Mouse (Mus musculus) intestine, embryonic 16.5 days (tissue): Measurements from ENCODE around the gene Ms4a6c. TPM values are rescaled to one million over a fixed set of nuclear protein-coding genes. Genes with fewer than 3 reads are reported as not detected.
"Not testable (repeated sequence)": the region's sequence is repeated elsewhere in the genome, so short reads cannot be mapped to it uniquely, and the experiment has no call there.

Experiments used
- ATAC-seq: fragments of 200-750 bp; cut with Nextera tagmentation; 2 replicates; pipeline ENCODE4 v1.8.0; 2017; ENCODE audit warnings: moderate TSS enrichment, moderate library complexity
- H3K27ac ChIP-seq: fragments of 300-500 bp; sonication (generic); 2 replicates; pipeline ENCODE4 v1.5.1; 2014; ENCODE audit warnings: mild to moderate bottlenecking, low read length
- H3K27me3 ChIP-seq: fragments of 300-500 bp; sonication (generic); replicated peaks from 2 replicates; pipeline ENCODE4 v1.6.1; 2014; ENCODE audit warnings: low read length, control low read depth, mixed read lengths; ENCODE audit not compliant: control insufficient read depth, insufficient read depth
- H3K36me3 ChIP-seq: fragments of 300-500 bp; sonication (generic); 2 replicates; pipeline ENCODE4 v1.6.1; 2014; ENCODE audit warnings: low read length, control low read depth; ENCODE audit not compliant: control insufficient read depth, insufficient read depth
- H3K4me1 ChIP-seq: fragments of 300-500 bp; sonication (generic); 2 replicates; pipeline ENCODE4 v1.6.1; 2014; ENCODE audit warnings: low read length, control low read depth, mixed read lengths; ENCODE audit not compliant: control insufficient read depth, insufficient read depth
- H3K4me2 ChIP-seq: fragments of 300-500 bp; sonication (generic); 2 replicates; pipeline ENCODE4 v1.6.1; 2014; ENCODE audit warnings: low read depth, low read length, control low read depth
- H3K4me3 ChIP-seq: fragments of 300-500 bp; sonication (generic); 2 replicates; pipeline ENCODE4 v1.5.1; 2014; ENCODE audit warnings: mild to moderate bottlenecking, low read length
- H3K9ac ChIP-seq: fragments of 300-500 bp; sonication (generic); 2 replicates; pipeline ENCODE4 v1.6.1; 2014; ENCODE audit warnings: low read depth, low read length
- H3K9me3 ChIP-seq: fragments of 300-500 bp; sonication (generic); 2 replicates; pipeline ENCODE4 v1.6.1; 2016; ENCODE audit warnings: low read length, control low read depth; ENCODE audit not compliant: control insufficient read depth
- WGBS: fragments of 180-500 bp; shearing (Covaris S2); extraction: QIAGEN DNeasy Blood & Tissue Kit; methylation state at CpG from one replicate; pipeline ENCODE4 v1.1.7; 2014; 5-methylcytosine and 5-hydroxymethylcytosine counted together
- polyA plus RNA-seq: library from polyadenylated mRNA; unstranded; fragments of >200 nt; fragmentation: Nextera tagmentation; extraction: Ambion mirVana; gene quantifications from 2 replicates; pipeline ENCODE4 v1.2.1, GENCODE M21; 2015

Ms4a6c gene
- polyA plus RNA-seq, result 9.5 and 10.3 TPM in 2 replicates

DNA sequence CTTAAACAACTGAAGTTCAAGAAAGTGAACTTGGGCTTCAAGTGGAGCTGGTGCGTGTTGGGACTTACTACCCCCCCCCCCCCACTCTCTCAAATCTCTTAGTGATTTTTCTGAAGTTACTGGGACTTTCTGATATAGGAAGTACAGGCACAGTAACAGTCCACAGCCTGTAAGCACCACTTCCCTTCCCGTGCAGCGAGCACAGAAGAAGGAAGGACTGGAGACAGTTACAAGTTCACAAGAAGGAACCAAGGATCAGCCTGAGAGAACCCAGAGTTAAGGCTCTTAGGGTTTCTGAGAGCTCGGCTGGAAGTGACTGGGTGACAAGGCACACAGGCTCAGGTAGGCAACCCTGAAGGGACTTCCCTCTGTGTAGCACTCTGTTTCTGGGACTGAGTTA lies at the start of gene Ms4a6c:
Gene Ms4a6c (plus strand): TSS at position 152 of the 400 bp plus-strand sequence.
- not testable (repeated sequence) for H3K4me1 ChIP-seq, H3K9ac ChIP-seq, ATAC-seq, H3K36me3 ChIP-seq, H3K4me3 ChIP-seq, H3K4me2 ChIP-seq, H3K9me3 ChIP-seq, H3K27me3 ChIP-seq, H3K27ac ChIP-seq
- WGBS, result 85% methylated on average over 4 of the region's 4 CpGs

DNA sequence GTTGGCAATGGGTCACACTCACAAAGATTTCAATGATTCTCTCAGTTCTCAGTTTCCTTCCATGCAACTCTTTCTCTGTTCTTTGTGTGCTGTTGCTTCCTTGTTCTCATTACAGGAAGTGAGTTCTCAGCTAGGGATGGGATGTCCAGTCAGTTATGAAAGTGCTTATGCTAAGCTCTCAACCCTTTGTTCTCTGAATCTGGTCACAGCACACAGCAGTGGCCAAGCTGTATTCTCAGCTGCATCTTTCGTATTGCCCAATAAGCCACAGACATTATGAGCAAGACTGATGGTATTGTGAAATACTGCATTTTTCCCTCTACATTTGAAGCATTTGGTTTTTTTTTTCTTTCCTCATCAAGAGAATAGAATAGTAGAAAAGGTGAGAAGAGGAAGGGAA lies 38.0 kb upstream of the Ms4a6c start:
- H3K27me3 ChIP-seq, H3K4me1 ChIP-seq, ATAC-seq, H3K4me3 ChIP-seq, H3K9ac ChIP-seq, H3K9me3 ChIP-seq, H3K36me3 ChIP-seq, H3K27ac ChIP-seq, H3K4me2 ChIP-seq: not testable (repeated sequence)
- WGBS, result 78% methylated on average over 1 of the region's 1 CpGs

DNA sequence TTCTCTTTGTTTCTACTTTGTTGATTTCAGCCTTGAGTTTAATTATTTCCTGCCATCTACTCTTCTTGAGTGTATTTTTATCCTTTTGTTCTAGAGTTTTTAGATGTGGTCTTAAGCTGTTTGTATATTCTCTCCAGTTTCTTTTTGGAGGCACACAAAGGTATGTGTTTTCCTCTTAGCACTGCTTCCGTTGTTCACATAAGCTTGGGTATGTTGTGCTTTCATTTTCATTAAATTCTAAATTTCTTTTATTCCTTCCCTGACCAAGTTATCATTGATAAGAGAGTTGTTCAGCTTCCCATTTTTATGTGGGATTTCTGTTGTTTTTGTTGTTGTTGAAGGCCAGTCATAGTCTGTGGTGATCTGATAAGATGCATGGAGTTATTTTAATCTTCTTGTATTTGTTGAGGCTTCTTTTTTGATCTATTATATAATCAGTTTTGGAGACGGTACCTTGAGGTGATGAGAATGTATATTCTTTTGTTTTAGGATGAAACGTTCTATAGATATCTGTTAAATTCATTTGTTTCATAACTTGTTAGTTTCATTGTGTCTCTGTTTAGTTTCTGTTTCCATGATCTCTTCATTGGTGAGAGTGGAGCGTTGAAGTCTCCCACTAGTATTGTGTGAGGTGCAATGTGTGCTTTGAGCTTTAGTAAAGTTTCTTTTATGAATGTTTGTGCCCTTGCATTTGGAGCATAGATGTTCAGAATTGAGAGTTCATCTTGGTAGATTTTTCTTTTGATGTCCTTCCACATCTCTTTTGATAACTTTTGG lies 33.9 kb upstream of the Ms4a6c start:
- Histone ChIP-seq H3K27ac (no peak overlapping the region), H3K36me3 (no peaks in the 10 kb centered on the region), H3K9ac (no peak overlapping the region), H3K9me3 (no peaks in the 10 kb centered on the region), H3K4me2 (no peak overlapping the region), H3K27me3 (no peaks in the 10 kb centered on the region), H3K4me3 (no peak overlapping the region), H3K4me1 (no peaks in the 10 kb centered on the region)
- 81% methylated on average over 4 of the region's 4 CpGs for WGBS
- no peak for ATAC-seq

DNA sequence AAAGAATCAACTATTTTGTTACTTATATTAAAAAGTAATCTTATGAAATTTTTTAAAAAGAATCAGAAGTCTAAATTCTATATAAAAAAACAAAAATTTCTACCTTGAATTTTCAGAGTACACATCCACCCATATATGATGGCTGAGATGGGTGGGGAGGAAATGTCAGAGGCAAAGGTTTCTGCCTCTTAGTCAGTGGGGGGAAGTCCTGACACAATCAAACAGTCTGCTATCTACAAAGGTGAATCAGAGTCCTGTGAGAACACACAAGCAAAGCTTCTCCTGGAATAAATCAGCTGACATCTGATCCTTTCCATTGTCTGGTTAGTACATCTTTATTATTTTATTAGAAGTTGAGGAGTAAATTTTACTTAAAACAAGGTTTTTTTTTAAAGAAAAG lies 25.8 kb upstream of the Ms4a6c start, which contains the start of gene Ms4a4b:
Gene Ms4a4b (plus strand): TSS at position 216 of the 400 bp plus-strand sequence.
- H3K36me3 ChIP-seq, result no peaks in the 10 kb centered on the region
- no peak within 1 kb of the TSS for H3K4me3 ChIP-seq
- H3K27me3 ChIP-seq, result no peaks in the 10 kb centered on the region
- H3K4me2 ChIP-seq, result no peak within 1 kb of the TSS
- H3K4me1 ChIP-seq, result no peaks in the 10 kb centered on the region
- no peaks in the 10 kb centered on the region for H3K9me3 ChIP-seq
- no peak for ATAC-seq
- H3K9ac ChIP-seq, result no peak within 1 kb of the TSS
- H3K27ac ChIP-seq, result no peak within 1 kb of the TSS

DNA sequence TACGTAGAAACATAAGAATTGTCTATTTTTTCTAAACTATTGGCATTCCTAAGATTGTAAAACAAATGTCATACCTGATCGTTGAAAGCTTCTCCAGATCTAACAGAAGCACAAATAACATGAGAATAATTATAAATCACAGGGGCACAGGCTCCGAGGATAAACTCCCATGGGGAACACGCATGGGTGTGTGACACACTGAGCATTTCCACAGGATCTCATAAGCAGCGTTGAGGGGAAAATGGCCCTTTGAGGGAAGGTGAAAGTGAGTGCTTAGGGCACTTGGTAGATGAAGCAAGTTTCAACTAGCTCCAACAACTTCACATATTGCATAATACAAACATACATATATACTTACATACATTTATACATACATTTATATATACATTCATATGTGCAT lies 25.2 kb upstream of the Ms4a6c start:
- Histone ChIP-seq H3K9ac (no peak overlapping the region), H3K27me3 (no peaks in the 10 kb centered on the region), H3K4me2 (no peak overlapping the region), H3K9me3 (no peaks in the 10 kb centered on the region), H3K36me3 (no peaks in the 10 kb centered on the region), H3K4me1 (no peaks in the 10 kb centered on the region), H3K4me3 (no peak overlapping the region), H3K27ac (no peak overlapping the region)
- ATAC-seq, result no peak
- 76% methylated on average over 5 of the region's 5 CpGs for WGBS

DNA sequence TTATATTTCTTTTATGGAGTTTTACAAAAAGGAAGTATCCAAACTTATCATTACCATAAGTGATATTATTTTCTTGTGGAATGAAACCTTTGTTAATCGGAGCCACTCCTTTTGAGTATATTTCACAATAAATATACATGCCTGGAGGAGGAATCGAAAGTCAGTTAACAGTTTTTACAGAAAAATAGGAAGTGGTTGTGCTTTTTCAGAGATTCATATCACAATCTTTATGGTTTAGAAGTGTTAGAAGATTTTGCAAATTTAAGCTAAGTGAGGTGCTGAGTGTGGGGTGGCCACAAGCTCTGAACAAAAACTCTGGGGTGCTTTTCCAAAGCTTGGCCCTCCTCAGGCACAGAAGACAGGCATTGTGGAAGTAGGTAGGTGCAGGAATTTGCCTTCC lies 21.9 kb upstream of the Ms4a6c start:
- WGBS, result 89% methylated on average over 2 of the region's 2 CpGs
- H3K4me1 ChIP-seq, result no peaks in the 10 kb centered on the region
- H3K4me3 ChIP-seq, result no peak overlapping the region
- no peaks in the 10 kb centered on the region for H3K27me3 ChIP-seq
- no peak overlapping the region for H3K27ac ChIP-seq
- H3K36me3 ChIP-seq, result no peaks in the 10 kb centered on the region
- no peak for ATAC-seq
- H3K4me2 ChIP-seq, result no peak overlapping the region
- H3K9me3 ChIP-seq, result no peaks in the 10 kb centered on the region
- H3K9ac ChIP-seq, result no peak overlapping the region

DNA sequence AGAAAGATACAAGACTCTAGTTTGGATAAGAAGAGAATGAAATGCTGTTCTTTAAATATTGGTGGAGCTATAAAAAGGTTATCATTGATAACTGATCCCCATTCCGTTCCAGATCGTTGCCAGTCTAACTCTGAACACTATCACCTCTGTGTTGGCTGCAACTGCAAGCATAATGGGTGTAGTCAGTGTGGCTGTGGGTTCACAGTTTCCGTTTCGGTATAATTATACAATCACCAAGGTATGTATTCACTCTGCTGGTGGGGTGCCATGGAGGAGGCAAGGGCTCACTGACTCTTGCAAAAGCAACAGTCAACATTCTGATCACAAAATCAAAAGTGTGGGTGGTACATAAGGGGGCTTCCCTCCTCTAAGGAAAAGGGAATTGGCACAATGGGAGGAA lies 10.1 kb upstream of the Ms4a6c start:
- H3K9me3 ChIP-seq, H3K9ac ChIP-seq, ATAC-seq, H3K27ac ChIP-seq, H3K4me1 ChIP-seq, H3K27me3 ChIP-seq, H3K4me3 ChIP-seq, H3K36me3 ChIP-seq, H3K4me2 ChIP-seq: not testable (repeated sequence)
- 73% methylated on average over 3 of the region's 4 CpGs for WGBS

DNA sequence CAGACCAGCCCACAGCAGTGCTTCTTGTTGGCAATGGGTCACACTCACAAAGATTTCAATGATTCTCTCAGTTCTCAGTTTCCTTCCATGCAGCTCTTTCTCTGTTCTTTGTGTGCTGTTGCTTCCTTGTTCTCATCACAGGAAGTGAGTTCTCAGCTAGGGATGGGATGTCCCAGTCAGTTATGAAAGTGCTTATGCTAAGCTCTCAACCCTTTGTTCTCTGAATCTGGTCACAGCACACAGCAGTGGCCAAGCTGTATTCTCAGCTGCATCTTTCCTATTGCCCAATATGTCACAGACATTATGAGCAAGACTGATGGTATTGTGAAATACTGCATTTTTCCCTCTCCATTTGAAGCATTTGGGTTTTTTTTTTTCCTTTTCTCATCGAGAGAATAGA lies 4.4 kb upstream of the Ms4a6c start:
- H3K9ac ChIP-seq, H3K36me3 ChIP-seq, H3K4me3 ChIP-seq, H3K4me2 ChIP-seq, H3K9me3 ChIP-seq, H3K27ac ChIP-seq, H3K4me1 ChIP-seq, ATAC-seq, H3K27me3 ChIP-seq: not testable (repeated sequence)
- 30% methylated on average over 1 of the region's 1 CpGs for WGBS

DNA sequence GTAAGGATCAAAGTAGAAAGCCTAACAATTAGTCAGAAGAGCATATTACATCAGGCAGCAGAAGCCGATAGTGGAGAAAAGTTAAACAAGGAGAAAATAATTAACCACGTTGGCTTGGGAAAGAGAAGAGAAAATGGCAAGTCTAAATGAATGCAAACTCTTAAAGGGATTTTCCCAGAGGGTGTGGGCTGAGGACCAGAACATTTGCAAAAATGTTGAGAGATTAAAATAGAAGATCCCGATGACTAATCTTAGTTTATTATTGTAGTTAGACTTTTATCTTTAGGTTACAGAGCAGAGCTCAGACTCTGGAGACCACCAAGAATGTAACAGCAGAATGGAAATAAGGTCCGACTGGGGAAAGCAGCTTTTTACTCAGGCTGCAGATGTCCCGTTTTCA lies 2.7 kb upstream of the Ms4a6c start:
- no peak overlapping the region for H3K27ac ChIP-seq
- H3K27me3 ChIP-seq, result no peaks in the 10 kb centered on the region
- 54% methylated on average over 5 of the region's 5 CpGs for WGBS
- ATAC-seq, result 0 out of 2 replicates have a peak, but pooled peaks have one; percentile 31
- no peaks in the 10 kb centered on the region for H3K36me3 ChIP-seq
- no peak overlapping the region for H3K4me2 ChIP-seq
- no peaks in the 10 kb centered on the region for H3K9me3 ChIP-seq
- H3K4me3 ChIP-seq, result no peak overlapping the region
- no peak overlapping the region for H3K9ac ChIP-seq
- no peaks in the 10 kb centered on the region for H3K4me1 ChIP-seq

DNA sequence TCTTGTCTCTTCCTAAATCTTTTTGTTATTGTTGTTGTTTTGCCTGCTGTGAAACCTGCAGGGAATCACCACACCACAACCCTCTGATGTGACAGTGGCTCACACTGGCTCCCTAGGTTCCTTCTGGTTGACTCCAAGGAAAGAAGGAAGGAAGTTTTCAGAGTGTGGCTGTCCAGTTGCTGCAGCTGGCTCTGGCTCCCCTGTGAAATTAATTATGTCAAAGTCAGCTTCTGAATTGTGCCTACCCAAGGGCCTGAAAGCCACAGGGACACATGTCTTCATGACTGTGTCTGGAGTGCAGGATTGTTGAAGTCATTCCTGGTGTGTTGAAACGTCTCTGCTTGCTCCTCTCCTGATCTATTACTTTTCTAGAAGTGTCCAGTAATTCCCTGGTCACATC lies 805 bp upstream of the Ms4a6c start:
- WGBS, result 50% methylated on average over 1 of the region's 1 CpGs
- H3K27ac ChIP-seq, H3K27me3 ChIP-seq, ATAC-seq, H3K9me3 ChIP-seq, H3K4me3 ChIP-seq, H3K36me3 ChIP-seq, H3K4me1 ChIP-seq, H3K4me2 ChIP-seq, H3K9ac ChIP-seq: not testable (repeated sequence)
